Mouse (Mus musculus) myocyte (in vitro differentiated cells): ENCODE results near the gene Prkcq.

Experiments used
- MAX ChIP-seq: IDR thresholded peaks from one replicate; pipeline ENCODE4 v1.6.1; 2011; ENCODE audit warnings: low read depth, mild to moderate bottlenecking, control low read depth
- POLR2A ChIP-seq: IDR thresholded peaks from one replicate; pipeline ENCODE4 v1.6.1; 2011; ENCODE audit warnings: low read depth, mild to moderate bottlenecking, control low read depth, moderate library complexity; ENCODE audit not compliant: insufficient read length
- TCF12 ChIP-seq: IDR thresholded peaks from one replicate; pipeline ENCODE4 v1.6.1; 2011; ENCODE audit warnings: mild to moderate bottlenecking, control low read depth; ENCODE audit not compliant: poor library complexity, insufficient read depth, severe bottlenecking

DNA sequence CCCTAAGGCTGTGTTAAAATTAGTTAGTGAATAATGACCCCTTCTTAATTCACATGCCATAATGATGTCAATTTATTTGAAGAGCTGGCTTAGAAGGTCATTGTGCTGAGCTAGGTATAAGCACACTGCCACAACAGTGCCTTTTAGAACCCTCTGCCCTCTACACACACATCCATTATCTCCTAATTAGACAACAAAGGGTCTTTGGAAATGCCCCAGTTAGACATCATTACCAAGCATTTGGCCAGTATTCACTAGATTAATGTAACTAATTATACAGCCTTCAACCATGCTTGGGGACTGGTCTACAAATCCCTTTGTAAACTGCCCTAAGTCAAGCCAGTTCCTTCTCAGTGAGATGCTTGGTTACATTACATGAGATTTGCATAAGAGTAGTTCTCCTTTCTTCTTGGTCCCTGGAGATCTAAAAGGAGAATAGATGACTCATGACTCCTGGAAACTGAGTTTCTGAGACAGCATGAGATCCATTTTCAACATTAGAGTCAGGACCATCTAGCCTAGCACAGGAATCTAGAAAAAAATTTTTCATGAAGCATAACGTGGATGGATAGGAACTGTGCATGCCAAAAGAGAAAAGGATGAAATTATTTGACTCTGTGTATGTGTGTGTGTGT, 32.3 kb upstream of the Prkcq start:
- no peak for TF ChIP-seq MAX
- TF ChIP-seq POLR2A: no peak
- no peak for TF ChIP-seq TCF12
